In genomic region chr7:141480842-141481497, GRCm38 (mm10) we compare ENCODE assay signal across 8 mouse cellular contexts. TPM values are rescaled to one million over a fixed set of nuclear protein-coding genes. Genes with fewer than 3 reads are reported as not detected.
DNase-seq lines count a peak whose midpoint lies in the region; ATAC-seq and TF ChIP-seq lines count a peak whose summit lies in the region.

No protein-coding gene starts in this region.

- WGBS in heart, embryonic 13.5 days, result 10% methylated on average over 10 of the region's 10 CpGs
- 8% methylated on average over 10 of the region's 10 CpGs for WGBS in kidney, postnatal 0 days
- 4% methylated on average over 10 of the region's 10 CpGs for WGBS in neural tube, embryonic 15.5 days

- peak overlapping the region; percentile 80; the same call in 1 of the 2 replicates for H3K9ac ChIP-seq in heart, embryonic 13.5 days
- H3K9ac ChIP-seq in kidney, postnatal 0 days (ENCODE audit: low read depth, low read length), result no peak overlapping the region
- H3K9ac ChIP-seq in neural tube, embryonic 15.5 days (replicated peaks), result 0 out of 2 replicates have a peak overlapping the region, but pooled peaks have one; percentile 64

- peak; percentile 93 for ATAC-seq in activated CD4-positive, CD25-positive, alpha-beta regulatory T cell, adult 4 months
- ATAC-seq in heart, embryonic 13.5 days (ENCODE audit: extremely low read depth, insufficient number of reproducible peaks, low FRiP score, low TSS enrichment), result no peak
- no peak; the same call in 1 of the 2 replicates for ATAC-seq in kidney, postnatal 0 days (replicated peaks; ENCODE audit: low FRiP score, low read depth)
- ATAC-seq in neural tube, embryonic 15.5 days (ENCODE audit: low FRiP score), result peak; percentile 43; the same call in 1 of the 2 replicates

- no peaks in the 10 kb centered on the region for H3K9me3 ChIP-seq in heart, embryonic 13.5 days
- no peaks in the 10 kb centered on the region for H3K9me3 ChIP-seq in kidney, postnatal 0 days (replicated peaks; ENCODE audit: low read length)
- H3K9me3 ChIP-seq in neural tube, embryonic 15.5 days (replicated peaks), result no peaks in the 10 kb centered on the region

- peak; percentile 92 for DNase-seq in CD4-positive, CD25-positive, alpha-beta regulatory T cell, adult 2 months (ENCODE audit: low read depth, low spot score)
- peak; percentile 84 for DNase-seq in embryo, embryonic 11 days
- peak; percentile 92 for DNase-seq in kidney, postnatal 0 days (ENCODE audit: low spot score)
- DNase-seq in lung, adult 18-20 months, result peak; percentile 69 to 73
- peak; percentile 73 for DNase-seq in thymus, postnatal 4 days

- 0 out of 2 replicates have a peak, but pooled peaks cover 6% of the 10 kb centered on the region for H3K36me3 ChIP-seq in heart, embryonic 13.5 days
- no peaks in the 10 kb centered on the region for H3K36me3 ChIP-seq in kidney, postnatal 0 days (ENCODE audit: insufficient read depth, low read length)
- no peaks in the 10 kb centered on the region for H3K36me3 ChIP-seq in neural tube, embryonic 15.5 days

- peak; percentile 95 for TF ChIP-seq CTCF in kidney, postnatal 0 days (IDR thresholded peaks at IDR 0.05; ENCODE audit: low read depth)

- H3K27me3 ChIP-seq in heart, embryonic 13.5 days (replicated peaks), result peaks cover 13% of the 10 kb centered on the region
- H3K27me3 ChIP-seq in kidney, postnatal 0 days (ENCODE audit: insufficient read depth, low read length), result no peaks in the 10 kb centered on the region
- peaks cover 12% of the 10 kb centered on the region for H3K27me3 ChIP-seq in neural tube, embryonic 15.5 days (replicated peaks)

- peaks cover 59% of the 10 kb centered on the region for H3K4me1 ChIP-seq in heart, embryonic 13.5 days
- peaks cover 33% of the 10 kb centered on the region for H3K4me1 ChIP-seq in kidney, postnatal 0 days (replicated peaks; ENCODE audit: insufficient read depth, low read length)
- peaks cover 67% of the 10 kb centered on the region for H3K4me1 ChIP-seq in neural tube, embryonic 15.5 days

- no peak overlapping the region for H3K27ac ChIP-seq in heart, embryonic 13.5 days (replicated peaks)
- H3K27ac ChIP-seq in kidney, postnatal 0 days, result no peak overlapping the region
- peak overlapping the region; percentile 82 for H3K27ac ChIP-seq in neural tube, embryonic 15.5 days (replicated peaks)

- H3K4me2 ChIP-seq in heart, embryonic 13.5 days, result peak overlapping the region; percentile 95
- peak overlapping the region; percentile 99 for H3K4me2 ChIP-seq in kidney, postnatal 0 days (ENCODE audit: low read length)
- peak overlapping the region; percentile 80 for H3K4me2 ChIP-seq in neural tube, embryonic 15.5 days

- peak overlapping the region; percentile 65 for H3K4me3 ChIP-seq in heart, embryonic 13.5 days
- H3K4me3 ChIP-seq in kidney, postnatal 0 days (replicated peaks; ENCODE audit: low read depth, low read length), result peak overlapping the region; percentile 50
- H3K4me3 ChIP-seq in neural tube, embryonic 15.5 days (replicated peaks), result peak overlapping the region; percentile 62

RNA-seq across cellular contexts. Expression of gene Tspan4, which starts 5.9 kb away (rescaled TPM):
- 1 to 10 TPM; 1.5 to 2.7 TPM for polyA plus RNA-seq in activated CD4-positive, CD25-positive, alpha-beta regulatory T cell, adult 4 months (2017; shearing (Covaris generic))
- polyA plus RNA-seq in heart, embryonic 13.5 days (2015; fragmentation: Nextera tagmentation; extraction: Ambion mirVana), result 64.5 and 68.8 TPM in 2 replicates
- polyA plus RNA-seq in kidney, postnatal 0 days (2015; fragmentation: Nextera tagmentation; extraction: Ambion mirVana), result 109 and 115 TPM in 2 replicates
- polyA plus RNA-seq in neural tube, embryonic 15.5 days (2015; fragmentation: Nextera tagmentation; extraction: Ambion mirVana), result 73.0 and 77.3 TPM in 2 replicates

RNA-seq across cellular contexts. Expression of gene Polr2l, which starts 6.0 kb away (rescaled TPM):
- 10 to 100 TPM; 22.3 to 22.6 TPM for polyA plus RNA-seq in activated CD4-positive, CD25-positive, alpha-beta regulatory T cell, adult 4 months (2017; shearing (Covaris generic))
- polyA plus RNA-seq in heart, embryonic 13.5 days (2015; fragmentation: Nextera tagmentation; extraction: Ambion mirVana), result 67.3 and 76.3 TPM in 2 replicates
- 68.5 and 72.2 TPM in 2 replicates for polyA plus RNA-seq in kidney, postnatal 0 days (2015; fragmentation: Nextera tagmentation; extraction: Ambion mirVana)
- 85.3 and 89.8 TPM in 2 replicates for polyA plus RNA-seq in neural tube, embryonic 15.5 days (2015; fragmentation: Nextera tagmentation; extraction: Ambion mirVana)

RNA-seq across cellular contexts. Expression of gene Cd151, which starts 13.8 kb away (rescaled TPM):
- 1 to 10 TPM; 8.3 to 8.7 TPM for polyA plus RNA-seq in activated CD4-positive, CD25-positive, alpha-beta regulatory T cell, adult 4 months (2017; shearing (Covaris generic))
- 28.5 and 31.4 TPM in 2 replicates for polyA plus RNA-seq in heart, embryonic 13.5 days (2015; fragmentation: Nextera tagmentation; extraction: Ambion mirVana)
- 36.1 and 37.2 TPM in 2 replicates for polyA plus RNA-seq in kidney, postnatal 0 days (2015; fragmentation: Nextera tagmentation; extraction: Ambion mirVana)
- 23.7 and 25.1 TPM in 2 replicates for polyA plus RNA-seq in neural tube, embryonic 15.5 days (2015; fragmentation: Nextera tagmentation; extraction: Ambion mirVana)

RNA-seq across cellular contexts. Expression of gene Cracr2b, which starts 20.1 kb away (rescaled TPM):
- not detected for polyA plus RNA-seq in activated CD4-positive, CD25-positive, alpha-beta regulatory T cell, adult 4 months (2017; shearing (Covaris generic))
- 20.2 and 23.0 TPM in 2 replicates for polyA plus RNA-seq in heart, embryonic 13.5 days (2015; fragmentation: Nextera tagmentation; extraction: Ambion mirVana)
- 16.1 and 20.5 TPM in 2 replicates for polyA plus RNA-seq in kidney, postnatal 0 days (2015; fragmentation: Nextera tagmentation; extraction: Ambion mirVana)
- polyA plus RNA-seq in neural tube, embryonic 15.5 days (2015; fragmentation: Nextera tagmentation; extraction: Ambion mirVana), result 7.1 and 9.6 TPM in 2 replicates

RNA-seq across cellular contexts. Expression of gene Pnpla2, which starts 26.0 kb away (rescaled TPM):
- 10 to 100 TPM; 58.2 to 70.2 TPM for polyA plus RNA-seq in activated CD4-positive, CD25-positive, alpha-beta regulatory T cell, adult 4 months (2017; shearing (Covaris generic))
- 42.6 and 45.7 TPM in 2 replicates for polyA plus RNA-seq in heart, embryonic 13.5 days (2015; fragmentation: Nextera tagmentation; extraction: Ambion mirVana)
- polyA plus RNA-seq in kidney, postnatal 0 days (2015; fragmentation: Nextera tagmentation; extraction: Ambion mirVana), result 68.0 and 72.9 TPM in 2 replicates
- 17.2 and 25.7 TPM in 2 replicates for polyA plus RNA-seq in neural tube, embryonic 15.5 days (2015; fragmentation: Nextera tagmentation; extraction: Ambion mirVana)

Comparison
In these comparisons a context has a peak if more than half of its experiments do, and no peak if none do; other contexts are left out.
1. ATAC-seq: peak in activated CD4-positive, CD25-positive, alpha-beta regulatory T cell, adult 4 months (single experiment) and neural tube, embryonic 15.5 days (single experiment); none in heart, embryonic 13.5 days (single experiment) and kidney, postnatal 0 days (single experiment).
2. RNA of gene Tspan4, which starts 5.9 kb away (polyA plus RNA-seq): 109 to 115 TPM in kidney, postnatal 0 days, 73.0 to 77.3 TPM in neural tube, embryonic 15.5 days and 64.5 to 68.8 TPM in heart, embryonic 13.5 days; 1.5 to 2.7 TPM in activated CD4-positive, CD25-positive, alpha-beta regulatory T cell, adult 4 months; every median in the first group is over 10 times any median in the second.
3. Peak in every context shown above with its lines, with median percentiles within 50 percentile points of each other: DNase-seq, H3K4me2 ChIP-seq and H3K4me3 ChIP-seq.